Comparison of ENCODE assay signal across 16 mouse cellular contexts in genomic region chr11:19005913-19006693, GRCm38 (mm10). TPM values are rescaled to one million over a fixed set of nuclear protein-coding genes. Genes with fewer than 3 reads are reported as not detected.
DNase-seq lines count a peak whose midpoint lies in the region; ATAC-seq lines count a peak whose summit lies in the region.
"Had no signal": no experiment of that assay in that cellular context is flagged by ENCODE, and none has a peak within 500 bp of the region (broad histone marks: within the 10 kb centered on the region; RNA-seq: fewer than 3 reads in every experiment).

No protein-coding gene starts in this region.

- H3K27me3 ChIP-seq in kidney, embryonic 14.5 days (ENCODE audit: control insufficient read depth, insufficient read depth, low read length): no peaks in the 10 kb centered on the region
- no peaks in the 10 kb centered on the region for H3K27me3 ChIP-seq in intestine, embryonic 16.5 days (replicated peaks; ENCODE audit: control insufficient read depth, insufficient read depth, low read length)

- no peak overlapping the region for H3K4me2 ChIP-seq in kidney, embryonic 14.5 days (replicated peaks; ENCODE audit: low read depth, low read length)
- H3K4me2 ChIP-seq in intestine, embryonic 16.5 days (ENCODE audit: low read depth, low read length): 0 out of 2 replicates have a peak overlapping the region, but pooled peaks have one; percentile 10
- H3K4me2 ChIP-seq: midbrain, embryonic 12.5 days had no signal

- peaks cover 19% of the 10 kb centered on the region; the same call in 1 of the 2 replicates for H3K4me1 ChIP-seq in kidney, embryonic 14.5 days (ENCODE audit: control insufficient read depth, insufficient read depth, low read length)
- 0 out of 2 replicates have a peak, but pooled peaks cover 5% of the 10 kb centered on the region for H3K4me1 ChIP-seq in intestine, embryonic 16.5 days (ENCODE audit: control insufficient read depth, insufficient read depth, low read length)

- H3K27ac ChIP-seq in kidney, embryonic 14.5 days (ENCODE audit: low read depth, low read length): peak overlapping the region; percentile 26; the same call in 1 of the 2 replicates
- H3K27ac ChIP-seq in intestine, embryonic 16.5 days (ENCODE audit: low read length): peak overlapping the region; percentile 64
- H3K27ac ChIP-seq: midbrain, embryonic 12.5 days had no signal

- peaks cover 28% of the 10 kb centered on the region for H3K36me3 ChIP-seq in kidney, embryonic 14.5 days (ENCODE audit: control insufficient read depth, insufficient read depth, low read length)
- 0 out of 2 replicates have a peak, but pooled peaks cover 3% of the 10 kb centered on the region for H3K36me3 ChIP-seq in intestine, embryonic 16.5 days (ENCODE audit: control insufficient read depth, insufficient read depth, low read length)
- H3K36me3 ChIP-seq: midbrain, embryonic 12.5 days had no signal

- ATAC-seq in kidney, embryonic 14.5 days (ENCODE audit: low FRiP score, low TSS enrichment): no peak
- no peak for ATAC-seq in intestine, embryonic 16.5 days
- ATAC-seq: CD4-positive, CD25-positive, alpha-beta regulatory T cell, adult 4 months; forebrain, embryonic 14.5 days had no signal

- 42% methylated on average over 3 of the region's 3 CpGs for WGBS in kidney, embryonic 14.5 days
- 31% methylated on average over 3 of the region's 3 CpGs for WGBS in intestine, embryonic 16.5 days

- H3K4me3 ChIP-seq in kidney, embryonic 14.5 days (ENCODE audit: low read length): no peak overlapping the region
- no peak overlapping the region for H3K4me3 ChIP-seq in intestine, embryonic 16.5 days (ENCODE audit: low read length)
- H3K4me3 ChIP-seq: midbrain, embryonic 12.5 days had no signal

- DNase-seq in kidney, postnatal 14 days: no peak
- DNase-seq in testis, postnatal 10 days (ENCODE audit: low spot score): peak; percentile 5
- DNase-seq in testis, postnatal 14 days (ENCODE audit: low spot score): no peak
- DNase-seq in right cerebral cortex, postnatal 25 days: no peak
- DNase-seq in embryo, embryonic 11 days: no peak
- DNase-seq: cerebellum, postnatal 36 days; kidney, adult 18-20 months; liver; lung, postnatal 10 days; spleen, adult 18-20 months; thymus, adult 2 months had no signal

- no peak overlapping the region for H3K9ac ChIP-seq in kidney, embryonic 14.5 days (ENCODE audit: low read depth, low read length)
- H3K9ac ChIP-seq in intestine, embryonic 16.5 days (ENCODE audit: low read depth, low read length): no peak overlapping the region
- H3K9ac ChIP-seq: midbrain, embryonic 12.5 days had no signal

- no peaks in the 10 kb centered on the region for H3K9me3 ChIP-seq in kidney, embryonic 14.5 days (ENCODE audit: control insufficient read depth, low read length)
- H3K9me3 ChIP-seq in intestine, embryonic 16.5 days (ENCODE audit: control insufficient read depth, low read length): no peaks in the 10 kb centered on the region
- H3K9me3 ChIP-seq: midbrain, embryonic 12.5 days had no signal

RNA-seq across cellular contexts. Expression of gene Meis1, which starts 12.7 kb away (rescaled TPM):
- polyA plus RNA-seq in kidney, embryonic 14.5 days (2014; fragmentation: Nextera tagmentation; extraction: Ambion mirVana): 54.6 and 109 TPM in 2 replicates
- 76.1 and 84.7 TPM in 2 replicates for polyA plus RNA-seq in intestine, embryonic 16.5 days (2015; fragmentation: Nextera tagmentation; extraction: Ambion mirVana)
